Mouse (Mus musculus) stomach, postnatal 0 days (tissue): ENCODE data around the gene Eps8l2.

ENCODE experiments used
- CTCF ChIP-seq: IDR thresholded peaks from 2 replicates; pipeline ENCODE4 v1.5.1; 2016; ENCODE audit warnings: antibody characterized with exemption, low read depth, mild to moderate bottlenecking, moderate library complexity
- EP300 ChIP-seq: optimal IDR thresholded peaks from 2 replicates; pipeline ENCODE3; 2016; ENCODE audit warnings: antibody characterized with exemption

- no peak for TF ChIP-seq CTCF
- TF ChIP-seq EP300: no peak
Measured at GRCm38 (mm10) chr7:141373611-141374010, 34.9 kb downstream of the Eps8l2 start.
